Mouse (Mus musculus) T-helper 2 cell (primary cell): ENCODE results near the gene Mapk10.
"Not testable (repeated sequence)": the region's sequence is repeated elsewhere in the genome, so short reads cannot be mapped to it uniquely, and the experiment has no call there.

Experiments used
- in situ Hi-C: fragments of 300-600 bp; cut with MboI, MseI; formaldehyde crosslinking; loops from one replicate; pipeline ENCODE4 v1.15.1; 2025; ENCODE audit warnings: high pct_unique_total_duplicates

Gene Mapk10

GRCm38 (mm10) chr5:102872996-102873395, 338.1 kb downstream of the Mapk10 start:
- in situ Hi-C loops = not testable (repeated sequence)

- in situ Hi-C loops = no loop called here
Observed at GRCm38 (mm10) chr5:102868196-102868595, 342.9 kb downstream of the Mapk10 start.

GRCm38 (mm10) chr5:102859749-102860148, 351.4 kb downstream of the Mapk10 start:
- in situ Hi-C loops = no loop called here

GRCm38 (mm10) chr5:102858047-102858446, 353.1 kb downstream of the Mapk10 start:
- in situ Hi-C loops = no loop called here
